Mouse (Mus musculus) gastrocnemius, postnatal 4 days (tissue): ENCODE results near the gene Rnf157. TPM values are rescaled to one million over a fixed set of nuclear protein-coding genes. Genes with fewer than 3 reads are reported as not detected.
A peak's percentile ranks its signal among the peaks of the same experiment; 100 is the strongest.

ENCODE experiments used
- DNase-seq, 2 experiments: peaks; one replicate each; pipeline ENCODE4 v3.0.0; 2021 to 2022; ENCODE audit warnings: low spot score in 2 of 2, mixed read lengths in 2 of 2
- total RNA-seq, 2 experiments: library from RNA; stranded (reverse); gene quantifications; 2 replicates each; pipeline ENCODE4 v1.2.3; 2021

The Rnf157 gene
- total RNA-seq, 2 experiments from 2014 or later, result 32.8 to 37.3 TPM

GRCm38 (mm10) chr11:116307019-116307725, 105.7 kb downstream of the Rnf157 start, which contains the start of gene Exoc7:
Gene Exoc7, minus strand, starts transcription at chr11:116307233.
- DNase-seq, result no peak

DNA sequence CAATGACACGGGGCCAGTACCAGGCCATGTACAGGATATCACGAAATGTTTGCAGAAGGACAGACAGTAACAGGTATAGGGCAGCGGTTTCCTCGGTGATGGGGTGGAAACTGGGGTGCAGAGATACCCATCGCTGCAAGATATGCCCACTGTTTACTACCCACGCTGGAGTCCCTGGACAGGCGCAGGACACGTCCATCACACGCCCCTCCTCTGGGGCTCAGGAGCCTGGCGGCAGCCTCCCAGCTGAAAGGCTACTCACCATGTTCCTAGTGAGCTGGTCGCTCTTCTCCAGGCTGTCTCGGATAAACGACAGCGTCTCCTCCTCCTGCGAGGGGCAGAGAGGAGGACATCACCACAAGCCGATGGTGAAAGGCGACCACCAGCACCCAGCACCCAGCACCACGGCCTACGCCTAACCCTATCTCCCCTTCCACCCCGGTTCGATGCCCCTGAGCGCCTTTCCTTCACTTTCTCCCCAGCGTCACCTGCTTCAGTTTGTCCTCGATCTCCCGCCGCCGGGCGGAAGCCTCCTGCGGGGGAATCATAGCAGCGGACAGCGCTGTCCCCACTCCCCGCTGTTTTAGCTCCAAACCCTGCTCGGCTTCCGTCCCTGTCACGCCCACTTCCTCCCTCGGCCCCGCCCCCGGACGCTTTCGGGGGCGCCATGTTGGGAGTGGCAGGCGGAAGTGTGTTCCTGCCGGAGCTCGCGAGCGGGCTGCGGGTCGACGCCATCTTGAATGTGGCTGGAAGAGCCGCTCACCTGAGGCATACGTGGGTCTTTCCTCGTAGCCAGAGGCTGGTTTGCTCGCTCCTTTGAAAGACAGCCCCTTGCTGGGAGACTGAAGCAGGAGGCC, 106.5 kb downstream of the Rnf157 start:
- DNase-seq, result peak; percentile 87 to 95

DNA sequence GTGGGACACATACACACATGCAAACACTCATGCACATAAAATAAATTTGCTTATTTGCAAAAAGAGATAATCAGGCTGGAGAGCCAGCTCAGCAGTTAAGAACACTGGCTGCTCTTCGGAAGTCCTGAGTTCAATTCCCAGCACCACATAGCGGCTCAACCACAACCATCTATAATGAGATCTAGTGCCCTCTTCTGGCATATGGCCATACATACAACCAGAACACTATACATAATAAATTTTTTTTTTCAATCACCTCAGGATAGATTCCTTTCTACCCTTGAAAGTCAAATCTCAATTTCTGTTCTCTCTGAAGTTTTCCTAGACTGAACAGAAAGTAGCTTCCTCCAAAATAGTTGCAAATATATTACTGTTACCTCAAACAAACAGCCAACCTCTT, 107.4 kb downstream of the Rnf157 start:
- no peak for DNase-seq

- no peak for DNase-seq
Measured at GRCm38 (mm10) chr11:116298621-116299020, 114.2 kb downstream of the Rnf157 start.

GRCm38 (mm10) chr11:116298221-116298620, 114.6 kb downstream of the Rnf157 start:
- DNase-seq, result no peak

DNA sequence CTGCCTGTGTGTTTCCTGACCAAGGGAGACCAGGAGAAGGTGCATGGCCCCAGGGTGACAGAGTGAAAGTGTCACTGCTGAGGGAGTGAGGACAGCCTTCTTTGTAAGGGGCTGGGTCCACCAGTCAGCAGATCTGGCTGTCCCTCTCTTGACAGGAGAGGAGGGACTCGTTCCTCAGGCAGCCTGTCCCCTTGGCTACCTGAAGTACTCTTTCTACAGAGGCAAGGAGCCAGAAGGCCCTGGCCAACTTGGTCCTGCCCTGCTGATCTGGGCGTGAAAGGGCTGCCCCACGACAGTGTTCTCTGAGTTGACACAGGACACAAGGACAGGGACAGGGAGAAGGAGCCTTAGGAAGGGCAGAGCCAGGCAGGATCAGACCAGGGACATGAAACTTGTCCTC, 115.8 kb downstream of the Rnf157 start:
- DNase-seq, result no peak

DNA sequence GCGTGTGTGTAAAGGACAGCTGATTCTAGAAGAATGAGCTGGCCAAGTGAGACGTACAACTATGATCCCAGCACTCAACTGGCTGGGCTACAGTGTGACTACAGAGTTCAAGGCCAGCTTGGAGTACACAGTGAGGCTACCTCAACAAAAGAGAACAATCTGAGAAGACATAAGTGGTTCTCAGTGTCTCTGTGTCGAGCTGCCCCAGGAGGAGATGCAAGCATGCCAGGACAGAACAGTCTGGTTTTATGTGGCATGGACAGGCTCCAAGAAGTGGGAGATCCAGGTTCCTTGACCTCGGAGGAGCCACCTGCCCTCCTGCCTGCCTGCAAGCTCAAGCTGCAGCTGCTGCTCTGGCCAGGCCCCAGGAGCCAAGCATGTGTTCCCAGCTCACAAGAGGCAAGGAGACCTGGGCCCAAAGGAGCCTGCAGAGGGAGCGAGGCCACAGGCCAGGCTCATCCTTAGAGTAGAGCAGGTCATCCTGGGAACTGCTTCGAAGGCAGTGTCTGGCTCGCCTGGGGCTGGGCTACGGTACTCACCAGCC, 116.6 kb downstream of the Rnf157 start:
- DNase-seq, result peak in 1 of 2 experiments; percentile 34

GRCm38 (mm10) chr11:116294319-116294718, 118.5 kb downstream of the Rnf157 start:
- peak in 1 of 2 experiments; percentile 62 for DNase-seq

GRCm38 (mm10) chr11:116293538-116294137, 119.2 kb downstream of the Rnf157 start:
- DNase-seq, result no peak

- no peak for DNase-seq
Measured at GRCm38 (mm10) chr11:116292401-116292800, 120.4 kb downstream of the Rnf157 start.

GRCm38 (mm10) chr11:116290556-116290955, 122.3 kb downstream of the Rnf157 start:
- DNase-seq, result no peak

DNA sequence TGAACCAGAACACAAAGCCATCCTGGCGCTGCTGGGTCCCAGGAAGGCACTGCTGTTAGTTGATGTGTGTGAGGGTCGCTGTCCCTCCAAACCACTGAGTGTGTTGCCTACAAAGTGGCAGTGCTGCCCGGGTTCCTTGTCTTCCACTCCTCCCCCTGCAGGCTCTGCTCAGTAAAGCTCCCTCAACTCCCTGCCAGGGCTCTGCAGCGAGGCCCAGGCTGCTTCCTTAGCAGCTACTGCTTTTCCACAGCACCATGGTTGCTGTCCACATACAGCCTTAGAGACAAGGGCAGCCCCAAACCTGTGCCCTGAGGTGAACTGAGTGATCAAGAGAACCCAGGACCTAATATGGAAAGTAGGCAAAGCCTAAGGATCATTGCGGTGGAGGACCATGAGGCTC, 125.5 kb downstream of the Rnf157 start:
- no peak for DNase-seq

Other genes with a start within 250 kb of the Rnf157 start
- gene Fbf1, start 244.9 kb downstream of the Rnf157 start, total RNA-seq, result 10 to 100 TPM; 26.6 to 27.5 TPM
- 10 to 100 TPM; 29.2 to 38.6 TPM for gene Ten1, start 214.2 kb downstream of the Rnf157 start, total RNA-seq
- 10 to 100 TPM; 45.6 to 47.5 TPM for gene Acox1, start 214.0 kb downstream of the Rnf157 start, total RNA-seq
- under 1 TPM; 0.41 to 0.47 TPM for gene Evpl, start 175.0 kb downstream of the Rnf157 start, total RNA-seq
- gene Srp68, start 138.8 kb downstream of the Rnf157 start, total RNA-seq, result 10 to 100 TPM; 94.2 to 94.6 TPM
- gene Galr2, start 132.1 kb downstream of the Rnf157 start, total RNA-seq, result under 1 TPM; 0.37 to 0.75 TPM
- 10 to 100 TPM; 87.9 to 99.9 TPM for gene Exoc7, start 105.8 kb downstream of the Rnf157 start, total RNA-seq
- gene Foxj1, start 77.6 kb downstream of the Rnf157 start, total RNA-seq, result under 1 TPM; 0.29 to 0.31 TPM
- 10 to 100 TPM; 44.6 to 45.1 TPM for gene Ubald2, start 21.1 kb upstream of the Rnf157 start, total RNA-seq
- gene Qrich2, start 53.2 kb upstream of the Rnf157 start, total RNA-seq, result under 1 TPM; 0.02 to 0.10 TPM
- 10 to 100 TPM; 43.3 to 49.6 TPM for gene Prpsap1, start 81.2 kb upstream of the Rnf157 start, total RNA-seq
- gene Sphk1, start 117.9 kb upstream of the Rnf157 start, total RNA-seq, result 1 to 10 TPM; 4.0 TPM
- gene Ube2o, start 168.4 kb upstream of the Rnf157 start, total RNA-seq, result 10 to 100 TPM; 25.2 to 25.6 TPM
- not detected for gene Aanat, start 173.4 kb upstream of the Rnf157 start, total RNA-seq
- 1 to 10 TPM; 7.4 to 9.1 TPM for gene Rhbdf2, start 214.0 kb upstream of the Rnf157 start, total RNA-seq
- under 1 TPM; 0.86 to 0.91 TPM for gene Prcd, start 240.5 kb upstream of the Rnf157 start, total RNA-seq
- 10 to 100 TPM; 26.5 to 30.5 TPM for gene Cygb, start 241.3 kb upstream of the Rnf157 start, total RNA-seq